Mouse (Mus musculus) forebrain, embryonic 15.5 days (tissue): Measurements from ENCODE around the gene Nos1ap. TPM values are rescaled to one million over a fixed set of nuclear protein-coding genes. Genes with fewer than 3 reads are reported as not detected.

Source experiments
- ATAC-seq: fragments of 200-750 bp; cut with Nextera tagmentation; replicated peaks from 2 replicates; pipeline ENCODE4 v1.8.0; 2017; ENCODE audit warnings: mild to moderate bottlenecking, moderate TSS enrichment, moderate library complexity
- H3K27ac ChIP-seq: fragments of 300-500 bp; sonication (generic); replicated peaks from 2 replicates; pipeline ENCODE4 v1.5.1; 2015; ENCODE audit warnings: mild to moderate bottlenecking, inconsistent platforms
- H3K27me3 ChIP-seq: fragments of 300-500 bp; sonication (generic); 2 replicates; pipeline ENCODE4 v1.6.1; 2015; ENCODE audit warnings: inconsistent platforms
- H3K36me3 ChIP-seq: fragments of 300-500 bp; sonication (generic); 2 replicates; pipeline ENCODE4 v1.6.1; 2015; ENCODE audit warnings: mild to moderate bottlenecking, inconsistent platforms
- H3K4me1 ChIP-seq: fragments of 300-500 bp; sonication (generic); 2 replicates; pipeline ENCODE4 v1.6.1; 2015; ENCODE audit warnings: inconsistent platforms
- H3K4me2 ChIP-seq: fragments of 300-500 bp; sonication (generic); replicated peaks from 2 replicates; pipeline ENCODE4 v1.6.1; 2015; ENCODE audit warnings: mild to moderate bottlenecking, inconsistent platforms
- H3K4me3 ChIP-seq: fragments of 300-500 bp; sonication (generic); 2 replicates; pipeline ENCODE4 v1.5.1; 2015; ENCODE audit warnings: mild to moderate bottlenecking, inconsistent platforms
- H3K9ac ChIP-seq: fragments of 300-500 bp; sonication (generic); replicated peaks from 2 replicates; pipeline ENCODE4 v1.6.1; 2015; ENCODE audit warnings: mild to moderate bottlenecking, inconsistent platforms
- H3K9me3 ChIP-seq: fragments of 300-500 bp; sonication (generic); 2 replicates; pipeline ENCODE4 v1.6.1; 2016; ENCODE audit warnings: inconsistent platforms
- WGBS: fragments of 180-500 bp; shearing (Covaris S2); methylation state at CpG from one replicate; pipeline ENCODE4 v1.1.7; 2015; ENCODE audit warnings: mixed read lengths; 5-methylcytosine and 5-hydroxymethylcytosine counted together
- polyA plus RNA-seq: library from polyadenylated mRNA; unstranded; fragments of >200 nt; fragmentation: Nextera tagmentation; extraction: Ambion mirVana; gene quantifications from 2 replicates; pipeline ENCODE4 v1.2.1, GENCODE M21; 2015

Gene Nos1ap
- polyA plus RNA-seq, 1 experiment from 2014 or later, result 25.4 TPM

GRCm38 (mm10) chr1:170434146-170434545 is 155.5 kb downstream of the Nos1ap start:
- Histone ChIP-seq H3K9ac (no peak overlapping the region), H3K4me1 (peaks cover 7% of the 10 kb centered on the region), H3K4me3 (no peak overlapping the region), H3K27me3 (no peaks in the 10 kb centered on the region), H3K36me3 (no peaks in the 10 kb centered on the region), H3K4me2 (no peak overlapping the region), H3K9me3 (no peaks in the 10 kb centered on the region), H3K27ac (no peak overlapping the region)
- no peak for ATAC-seq
- 84% methylated on average over 4 of the region's 4 CpGs for WGBS

DNA sequence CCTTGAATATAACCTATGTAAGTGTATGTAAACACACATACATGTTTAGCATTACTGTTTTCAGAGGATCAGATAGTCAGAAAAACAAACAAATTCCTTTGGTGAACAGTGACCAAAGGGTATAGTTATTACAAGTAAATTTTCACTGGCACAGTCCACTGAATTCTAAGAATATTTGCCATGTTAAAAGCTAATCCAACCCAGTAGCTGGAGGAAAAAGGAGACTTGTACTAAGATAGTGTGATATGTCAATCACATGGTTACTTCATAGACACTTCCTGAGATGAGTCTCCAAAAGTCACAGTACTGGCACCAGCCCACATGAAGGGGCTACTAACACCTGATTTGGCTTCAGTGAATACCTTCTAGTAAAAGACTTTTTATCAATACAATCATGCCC is 156.0 kb downstream of the Nos1ap start:
- no peak for ATAC-seq
- H3K4me3 ChIP-seq, result no peak overlapping the region
- no peaks in the 10 kb centered on the region for H3K9me3 ChIP-seq
- H3K27ac ChIP-seq, result no peak overlapping the region
- H3K9ac ChIP-seq, result no peak overlapping the region
- no peaks in the 10 kb centered on the region for H3K27me3 ChIP-seq
- no peak overlapping the region for H3K4me2 ChIP-seq
- H3K36me3 ChIP-seq, result no peaks in the 10 kb centered on the region
- 0 out of 2 replicates have a peak, but pooled peaks cover 2% of the 10 kb centered on the region for H3K4me1 ChIP-seq

- no peak overlapping the region for H3K27ac ChIP-seq
- WGBS, result 89% methylated on average over 5 of the region's 5 CpGs
Measured at GRCm38 (mm10) chr1:170432288-170432687, 157.4 kb downstream of the Nos1ap start.

GRCm38 (mm10) chr1:170431312-170431711 is 158.3 kb downstream of the Nos1ap start:
- Histone ChIP-seq H3K4me3 (no peak overlapping the region), H3K9ac (no peak overlapping the region), H3K27ac (no peak overlapping the region), H3K27me3 (no peaks in the 10 kb centered on the region), H3K36me3 (no peaks in the 10 kb centered on the region), H3K4me1 (0 out of 2 replicates have a peak, but pooled peaks cover 6% of the 10 kb centered on the region), H3K9me3 (no peaks in the 10 kb centered on the region), H3K4me2 (no peak overlapping the region)
- ATAC-seq, result no peak; the same call in 1 of the 2 replicates
- WGBS, result 64% methylated on average over 5 of the region's 5 CpGs

More at GRCm38 (mm10) chr1:170432288-170432687, 157.4 kb downstream of the Nos1ap start:
- no peaks in the 10 kb centered on the region for H3K9me3 ChIP-seq
- no peaks in the 10 kb centered on the region for H3K36me3 ChIP-seq
- no peaks in the 10 kb centered on the region for H3K27me3 ChIP-seq
- H3K4me2 ChIP-seq, result no peak overlapping the region
- H3K4me1 ChIP-seq, result 0 out of 2 replicates have a peak, but pooled peaks cover 6% of the 10 kb centered on the region
- ATAC-seq, result no peak
- no peak overlapping the region for H3K4me3 ChIP-seq
- no peak overlapping the region for H3K9ac ChIP-seq

GRCm38 (mm10) chr1:170430660-170431059 is 159.0 kb downstream of the Nos1ap start:
- 0 out of 2 replicates have a peak, but pooled peaks cover 6% of the 10 kb centered on the region for H3K4me1 ChIP-seq
- H3K27ac ChIP-seq, result no peak overlapping the region
- H3K9me3 ChIP-seq, result no peaks in the 10 kb centered on the region
- no peaks in the 10 kb centered on the region for H3K36me3 ChIP-seq
- H3K4me2 ChIP-seq, result no peak overlapping the region
- ATAC-seq, result no peak
- H3K9ac ChIP-seq, result no peak overlapping the region
- 93% methylated on average over 7 of the region's 7 CpGs for WGBS
- no peak overlapping the region for H3K4me3 ChIP-seq
- H3K27me3 ChIP-seq, result no peaks in the 10 kb centered on the region

- 69% methylated on average over 6 of the region's 6 CpGs for WGBS
- no peak for ATAC-seq
- no peak overlapping the region for H3K4me2 ChIP-seq
Measured at GRCm38 (mm10) chr1:170429656-170430055, 160.0 kb downstream of the Nos1ap start.

DNA sequence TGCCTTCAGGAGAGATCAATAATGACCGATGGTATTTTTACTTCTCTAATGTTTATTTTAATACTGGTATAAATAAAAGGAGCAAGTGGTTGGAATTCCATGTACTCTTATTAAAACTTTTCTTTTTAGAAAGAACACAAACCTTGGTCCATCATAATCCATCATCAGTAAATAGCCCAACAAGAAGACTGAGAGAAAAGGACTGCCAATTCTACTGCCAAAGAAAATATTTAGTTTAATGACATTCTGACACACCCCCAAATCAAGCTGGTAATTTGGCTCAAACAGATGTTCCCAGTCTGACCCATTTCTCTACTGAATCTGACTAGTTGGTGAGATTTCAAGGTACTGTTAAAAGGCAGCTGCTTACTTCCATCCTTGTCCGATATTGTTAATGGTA is 161.5 kb downstream of the Nos1ap start:
- H3K36me3 ChIP-seq, result no peaks in the 10 kb centered on the region
- ATAC-seq, result no peak
- H3K27me3 ChIP-seq, result no peaks in the 10 kb centered on the region
- WGBS, result 91% methylated on average over 2 of the region's 2 CpGs
- H3K4me3 ChIP-seq, result no peak overlapping the region
- no peaks in the 10 kb centered on the region for H3K9me3 ChIP-seq
- no peak overlapping the region for H3K27ac ChIP-seq
- peaks cover 16% of the 10 kb centered on the region for H3K4me1 ChIP-seq
- no peak overlapping the region for H3K4me2 ChIP-seq
- H3K9ac ChIP-seq, result no peak overlapping the region

More at GRCm38 (mm10) chr1:170429656-170430055, 160.0 kb downstream of the Nos1ap start:
- H3K9ac ChIP-seq, result no peak overlapping the region
- H3K4me3 ChIP-seq, result no peak overlapping the region
- no peak overlapping the region for H3K27ac ChIP-seq
- peaks cover 10% of the 10 kb centered on the region for H3K4me1 ChIP-seq
- H3K27me3 ChIP-seq, result no peaks in the 10 kb centered on the region
- no peaks in the 10 kb centered on the region for H3K36me3 ChIP-seq
- H3K9me3 ChIP-seq, result no peaks in the 10 kb centered on the region

DNA sequence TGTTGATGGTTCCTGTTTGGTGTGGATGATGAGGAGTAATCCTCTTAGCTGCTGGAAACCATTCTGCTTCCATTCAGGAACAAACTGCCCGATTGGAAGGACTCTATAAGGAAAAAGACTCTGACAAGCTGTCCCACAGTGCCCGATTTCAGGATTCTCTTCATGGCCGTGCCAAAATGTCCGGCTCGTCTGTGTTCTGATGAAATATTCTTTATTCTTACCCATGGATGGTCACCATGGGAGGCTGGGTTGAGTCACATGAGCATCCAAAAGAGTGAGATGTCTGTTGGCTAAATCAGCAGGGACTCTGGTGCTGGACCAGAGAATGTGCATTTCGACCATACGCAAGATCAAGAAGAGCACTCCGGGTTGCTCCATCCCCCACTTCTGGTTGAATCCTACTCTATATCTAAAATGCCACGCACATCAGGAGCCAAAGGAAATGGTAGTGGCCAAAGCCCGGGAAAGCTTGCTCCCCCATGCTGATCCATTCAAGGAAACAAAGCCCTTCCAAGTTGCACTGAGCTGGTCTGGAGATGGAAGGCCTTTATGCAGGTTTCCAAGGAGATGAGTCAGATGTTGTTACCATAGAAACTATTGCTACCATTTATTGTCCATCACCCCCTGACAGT is 165.3 kb downstream of the Nos1ap start:
- Histone ChIP-seq H3K4me2 (0 out of 2 replicates have a peak overlapping the region, but pooled peaks have one; percentile 2), H3K9ac (no peak overlapping the region), H3K27ac (0 out of 2 replicates have a peak overlapping the region, but pooled peaks have one; percentile 8), H3K9me3 (no peaks in the 10 kb centered on the region), H3K4me1 (peaks cover 13% of the 10 kb centered on the region), H3K4me3 (no peak overlapping the region), H3K27me3 (no peaks in the 10 kb centered on the region), H3K36me3 (no peaks in the 10 kb centered on the region)
- WGBS, result 37% methylated on average over 10 of the region's 10 CpGs
- peak; percentile 82 for ATAC-seq

DNA sequence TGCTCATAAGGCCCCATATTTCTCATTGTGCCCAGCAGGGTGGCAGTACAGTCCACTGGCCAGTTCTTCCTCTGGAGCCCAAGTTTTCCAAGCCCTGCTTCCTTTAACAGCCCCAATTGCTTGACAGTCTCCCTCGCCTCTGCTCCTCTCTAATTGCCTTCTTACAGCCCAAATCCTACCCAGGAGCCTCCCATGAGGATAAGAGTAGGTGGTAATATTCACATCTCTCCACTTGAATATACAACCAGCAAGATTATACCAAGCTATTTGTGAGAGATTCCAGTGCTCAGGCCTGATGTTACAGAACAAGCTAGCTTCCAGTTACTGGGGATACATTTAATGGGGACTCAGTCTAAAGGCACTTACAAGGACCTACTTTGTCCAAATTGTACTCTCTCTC is 166.6 kb downstream of the Nos1ap start:
- H3K4me2 ChIP-seq, result no peak overlapping the region
- WGBS, result 82% methylated on average over 1 of the region's 1 CpGs
- ATAC-seq, result no peak

GRCm38 (mm10) chr1:170422188-170422587 is 167.5 kb downstream of the Nos1ap start:
- Histone ChIP-seq H3K4me3 (no peak overlapping the region), H3K27ac (no peak overlapping the region), H3K9me3 (no peaks in the 10 kb centered on the region), H3K27me3 (no peaks in the 10 kb centered on the region), H3K36me3 (no peaks in the 10 kb centered on the region), H3K4me2 (no peak overlapping the region), H3K9ac (no peak overlapping the region), H3K4me1 (peaks cover 10% of the 10 kb centered on the region)
- 80% methylated on average over 4 of the region's 4 CpGs for WGBS
- ATAC-seq, result no peak

More for the DNA sequence above, 166.6 kb downstream of the Nos1ap start:
- Histone ChIP-seq H3K9me3 (no peaks in the 10 kb centered on the region), H3K27ac (no peak overlapping the region), H3K9ac (no peak overlapping the region), H3K4me1 (peaks cover 10% of the 10 kb centered on the region), H3K27me3 (no peaks in the 10 kb centered on the region), H3K36me3 (no peaks in the 10 kb centered on the region), H3K4me3 (no peak overlapping the region)

GRCm38 (mm10) chr1:170419961-170420360 is 169.7 kb downstream of the Nos1ap start:
- Histone ChIP-seq H3K4me2 (no peak overlapping the region), H3K4me3 (no peak overlapping the region), H3K9ac (no peak overlapping the region), H3K27me3 (no peaks in the 10 kb centered on the region), H3K4me1 (peaks cover 12% of the 10 kb centered on the region), H3K27ac (no peak overlapping the region), H3K9me3 (no peaks in the 10 kb centered on the region), H3K36me3 (no peaks in the 10 kb centered on the region)
- 77% methylated on average over 3 of the region's 3 CpGs for WGBS
- ATAC-seq, result no peak

DNA sequence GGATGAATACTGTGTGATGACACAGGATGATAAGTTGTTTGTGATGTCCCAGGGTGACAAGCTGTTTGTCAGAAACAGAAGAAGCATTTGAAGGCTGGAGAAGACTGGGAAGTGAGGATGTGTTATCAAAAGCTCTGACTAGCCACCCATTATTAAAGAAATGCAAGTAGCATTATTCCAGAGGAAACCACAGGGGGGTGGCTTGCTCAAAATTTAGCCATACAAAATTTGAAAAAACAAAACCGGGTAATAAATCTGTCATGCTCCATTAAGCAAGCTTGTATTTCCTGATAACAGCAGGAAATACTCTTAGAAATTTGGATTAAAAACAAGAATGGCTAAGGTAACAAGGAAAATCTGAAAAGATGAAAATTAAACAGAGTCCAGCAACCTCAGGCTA is 171.5 kb downstream of the Nos1ap start:
- WGBS, result 57% methylated on average over 1 of the region's 1 CpGs
- no peak overlapping the region for H3K4me2 ChIP-seq
- H3K27me3 ChIP-seq, result no peaks in the 10 kb centered on the region
- no peak overlapping the region for H3K27ac ChIP-seq
- no peak overlapping the region for H3K4me3 ChIP-seq
- ATAC-seq, result no peak
- H3K9ac ChIP-seq, result no peak overlapping the region
- H3K4me1 ChIP-seq, result peaks cover 3% of the 10 kb centered on the region; the same call in 1 of the 2 replicates
- H3K9me3 ChIP-seq, result no peaks in the 10 kb centered on the region
- no peaks in the 10 kb centered on the region for H3K36me3 ChIP-seq

DNA sequence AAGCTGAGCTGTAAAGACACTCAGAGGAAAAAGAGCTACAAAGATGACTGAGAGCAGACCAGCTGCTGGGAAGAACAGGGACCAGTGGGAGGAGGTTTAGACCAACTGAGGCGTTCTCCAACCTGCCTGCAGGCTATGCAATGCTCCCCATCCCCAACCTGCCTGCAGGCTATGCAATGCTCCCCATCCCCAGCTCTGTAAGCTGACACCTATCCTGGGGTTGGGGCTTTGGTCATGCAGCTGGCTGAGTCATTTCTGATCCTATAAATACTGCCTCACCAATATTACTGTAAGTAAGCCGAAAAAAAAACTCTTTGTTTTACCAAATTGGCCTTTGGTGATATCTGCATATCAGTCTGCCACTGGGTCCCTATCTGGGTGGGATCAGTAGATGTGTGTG is 172.7 kb downstream of the Nos1ap start:
- H3K9ac ChIP-seq, result no peak overlapping the region
- H3K27me3 ChIP-seq, result no peaks in the 10 kb centered on the region
- H3K27ac ChIP-seq, result no peak overlapping the region
- H3K36me3 ChIP-seq, result no peaks in the 10 kb centered on the region
- 72% methylated on average over 2 of the region's 2 CpGs for WGBS
- H3K4me3 ChIP-seq, result no peak overlapping the region
- H3K9me3 ChIP-seq, result no peaks in the 10 kb centered on the region
- no peak for ATAC-seq
- peaks cover 3% of the 10 kb centered on the region; the same call in 1 of the 2 replicates for H3K4me1 ChIP-seq
- no peak overlapping the region for H3K4me2 ChIP-seq
